Mouse (Mus musculus) myocyte (in vitro differentiated cells): Measurements from ENCODE around the gene Cdc42bpa.
"Not testable (repeated sequence)": the region's sequence is repeated elsewhere in the genome, so short reads cannot be mapped to it uniquely, and the experiment has no call there.

Source experiments
- POLR2A ChIP-seq: IDR thresholded peaks from one replicate; pipeline ENCODE4 v1.6.1; 2011; ENCODE audit warnings: low read depth, mild to moderate bottlenecking, control low read depth, moderate library complexity; ENCODE audit not compliant: insufficient read length
- POLR2AphosphoS2 ChIP-seq: IDR thresholded peaks from one replicate; pipeline ENCODE4 v1.6.1; 2011; ENCODE audit warnings: low read depth, control low read depth; ENCODE audit not compliant: insufficient read length
- REST ChIP-seq: IDR thresholded peaks from one replicate; pipeline ENCODE4 v1.6.1; 2011; ENCODE audit warnings: mild to moderate bottlenecking, control low read depth, moderate library complexity; ENCODE audit not compliant: insufficient read depth, insufficient read length

DNA sequence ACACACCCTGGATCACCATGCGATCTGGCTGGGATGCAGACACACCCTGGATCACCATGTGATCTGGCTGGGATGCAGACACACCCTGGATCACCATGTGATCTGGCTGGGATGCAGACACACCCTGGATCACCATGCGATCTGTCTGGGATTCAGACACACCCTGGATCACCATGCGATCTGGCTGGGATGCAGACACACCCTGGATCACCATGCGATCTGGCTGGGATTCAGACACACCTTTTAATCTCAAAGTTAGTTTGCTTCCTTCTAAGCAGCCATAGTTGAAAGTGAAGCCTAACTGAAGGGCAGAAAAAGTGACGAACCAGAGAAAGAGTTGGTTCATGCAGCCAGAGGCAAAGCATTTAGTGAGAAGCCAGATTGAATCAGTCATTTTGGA lies 69.6 kb downstream of the Cdc42bpa start:
- not testable (repeated sequence) for TF ChIP-seq POLR2A, REST, POLR2AphosphoS2
